Mouse (Mus musculus): Measurements from ENCODE around the gene Hmga1. TPM values are rescaled to one million over a fixed set of nuclear protein-coding genes. Genes with fewer than 3 reads are reported as not detected.

The Hmga1 gene
- polyA plus RNA-seq, 1 experiment from 2014 or later: 819 TPM

DNA sequence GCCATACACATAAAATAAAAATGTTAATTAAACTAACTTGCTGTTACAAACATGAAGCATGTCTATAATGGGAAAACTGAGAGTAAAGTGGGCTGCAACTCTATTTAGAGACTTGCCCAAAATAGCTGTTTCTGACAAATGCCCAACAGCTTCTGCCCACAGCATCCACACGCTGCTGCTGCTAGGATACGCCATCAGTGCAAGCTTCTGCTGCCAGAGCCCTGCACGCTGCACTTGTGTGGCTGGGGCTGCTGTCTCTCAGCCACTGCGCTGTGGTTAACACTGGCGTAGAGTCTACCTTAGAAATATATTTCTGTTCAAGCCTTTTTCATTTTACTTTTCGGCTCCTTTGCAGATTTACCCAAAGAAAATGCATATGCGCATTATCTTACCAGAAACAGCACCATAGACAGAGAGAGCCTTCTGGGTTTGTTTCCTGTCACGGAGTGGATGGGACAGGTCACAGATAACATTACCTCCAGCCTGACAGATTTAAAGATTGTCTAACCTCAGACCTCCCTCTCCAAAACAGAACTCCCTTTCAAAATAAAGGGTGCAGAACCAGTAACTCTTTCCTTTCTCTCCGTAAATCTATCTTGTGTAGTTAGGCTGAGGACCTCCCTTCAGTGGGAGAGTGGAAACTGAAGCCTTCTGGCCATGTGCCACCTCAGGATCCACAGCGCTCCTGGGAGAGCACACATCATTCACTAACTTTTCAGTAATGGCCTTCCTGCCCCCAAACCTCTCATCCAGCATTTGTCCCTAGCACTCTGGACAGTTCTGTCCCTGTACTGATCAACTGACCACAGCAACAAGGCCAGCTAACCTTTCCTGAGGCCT, 54.6 kb downstream of the Hmga1 start:
- Histone ChIP-seq H3K27me3 (replicated peaks; ENCODE audit: low read depth, poor library complexity, severe bottlenecking) (no peaks in the 10 kb centered on the region), H3K27ac (replicated peaks) (no peak overlapping the region), H3K9me3 (no peaks in the 10 kb centered on the region), H3K4me1 (peaks cover 27% of the 10 kb centered on the region), H3K4me3 (no peak overlapping the region), H3K36me3 (replicated peaks) (peaks cover 67% of the 10 kb centered on the region)
- DNase-seq (ENCODE audit: low spot score): no peak
- 89% methylated on average over 10 of the region's 10 CpGs for WGBS

DNA sequence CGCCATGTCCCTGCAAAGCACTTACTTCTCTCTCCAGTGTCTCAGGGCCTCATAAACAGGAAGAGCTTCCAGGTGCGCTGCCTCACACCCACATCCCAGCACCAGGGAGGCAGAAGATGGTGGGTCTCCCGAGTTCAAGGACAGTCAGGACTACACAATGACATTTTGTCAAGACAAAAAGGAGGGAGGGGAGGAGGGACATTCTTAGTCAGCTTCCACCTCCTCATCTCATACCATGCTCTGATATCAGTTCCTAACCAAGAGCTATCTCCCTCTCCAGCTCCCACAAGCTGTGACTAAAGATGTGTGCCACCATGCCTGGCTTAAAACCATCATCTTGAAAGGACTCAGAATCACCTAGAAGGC, 55.2 kb downstream of the Hmga1 start:
- no peak for DNase-seq (ENCODE audit: low spot score)
- Histone ChIP-seq H3K9me3 (peaks cover 1% of the 10 kb centered on the region; the same call in 1 of the 2 replicates), H3K27ac (replicated peaks) (no peak overlapping the region), H3K27me3 (replicated peaks; ENCODE audit: low read depth, poor library complexity, severe bottlenecking) (no peaks in the 10 kb centered on the region), H3K4me3 (no peak overlapping the region), H3K4me1 (peaks cover 27% of the 10 kb centered on the region), H3K36me3 (replicated peaks) (peaks cover 68% of the 10 kb centered on the region)
- 74% methylated on average over 3 of the region's 3 CpGs for WGBS

DNA sequence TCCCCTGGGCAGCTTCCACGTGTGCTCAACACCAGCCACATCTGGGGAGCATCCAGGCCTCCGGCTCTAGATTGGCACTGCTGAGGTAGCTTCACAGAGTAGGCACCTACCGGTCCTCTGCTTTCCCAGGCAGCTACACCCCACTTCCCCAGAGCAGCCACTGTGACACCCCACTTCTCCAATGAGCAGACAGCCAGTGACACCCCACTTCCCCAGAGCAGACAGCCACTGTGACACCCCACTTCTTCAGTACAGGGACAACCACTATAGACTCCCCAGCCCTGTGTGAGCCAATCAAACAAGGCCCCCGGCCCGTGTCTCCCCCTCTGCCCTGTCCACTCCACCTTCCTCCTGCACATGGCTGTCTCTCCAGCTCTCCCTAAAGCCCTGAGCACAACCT, 55.7 kb downstream of the Hmga1 start:
- 84% methylated on average over 5 of the region's 5 CpGs for WGBS
- H3K36me3 ChIP-seq (replicated peaks): peaks cover 73% of the 10 kb centered on the region
- no peak for DNase-seq (ENCODE audit: low spot score)

DNA sequence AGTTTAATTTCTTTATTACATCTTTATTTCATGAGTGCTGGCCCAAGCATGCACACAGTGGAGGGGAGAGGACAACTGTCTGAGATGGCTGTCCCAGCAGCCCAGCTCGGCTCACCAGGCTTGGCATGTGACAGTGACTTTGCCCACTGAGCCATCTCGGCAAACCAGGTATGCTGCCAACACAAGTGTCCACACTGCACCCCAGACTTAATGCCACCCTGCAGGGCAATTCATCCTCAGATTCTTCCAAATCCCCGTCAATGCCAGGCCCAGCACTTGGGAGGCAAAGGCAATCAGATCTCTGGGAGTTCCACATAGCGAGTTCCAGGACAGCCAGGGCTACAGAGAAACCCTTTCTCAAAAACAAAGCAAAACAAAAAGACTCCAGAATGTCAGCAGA, 56.7 kb downstream of the Hmga1 start:
- Histone ChIP-seq H3K27me3 (replicated peaks; ENCODE audit: low read depth, poor library complexity, severe bottlenecking) (no peaks in the 10 kb centered on the region), H3K9me3 (peaks cover 16% of the 10 kb centered on the region), H3K27ac (replicated peaks) (no peak overlapping the region), H3K4me1 (peaks cover 27% of the 10 kb centered on the region), H3K36me3 (replicated peaks) (peaks cover 75% of the 10 kb centered on the region), H3K4me3 (no peak overlapping the region)
- WGBS: 86% methylated on average over 4 of the region's 4 CpGs
- no peak for DNase-seq (ENCODE audit: low spot score)

More for the DNA sequence above, 55.7 kb downstream of the Hmga1 start:
- peaks cover 27% of the 10 kb centered on the region for H3K4me1 ChIP-seq
- no peak overlapping the region for H3K27ac ChIP-seq (replicated peaks)
- H3K4me3 ChIP-seq: no peak overlapping the region
- no peaks in the 10 kb centered on the region for H3K27me3 ChIP-seq (replicated peaks; ENCODE audit: low read depth, poor library complexity, severe bottlenecking)
- H3K9me3 ChIP-seq: peaks cover 6% of the 10 kb centered on the region; the same call in 1 of the 2 replicates

Other genes with a start within 250 kb of the Hmga1 start
- gene Grm4, start 35.1 kb upstream of the Hmga1 start, polyA plus RNA-seq (2016; fragmentation: Nextera tagmentation; extraction: Ambion mirVana): 0.96 and 1.3 TPM in 2 replicates
- gene AI413582, start 9.3 kb downstream of the Hmga1 start, polyA plus RNA-seq (2016; fragmentation: Nextera tagmentation; extraction: Ambion mirVana): 12.1 and 15.9 TPM in 2 replicates
- 85.5 and 87.8 TPM in 2 replicates for gene Nudt3, start 67.0 kb downstream of the Hmga1 start, polyA plus RNA-seq (2016; fragmentation: Nextera tagmentation; extraction: Ambion mirVana)
- not detected in 2 replicates for gene RPS10-NUDT3, start 78.7 kb downstream of the Hmga1 start, polyA plus RNA-seq (2016; fragmentation: Nextera tagmentation; extraction: Ambion mirVana)
- 906 and 913 TPM in 2 replicates for gene Rps10, start 80.2 kb downstream of the Hmga1 start, polyA plus RNA-seq (2016; fragmentation: Nextera tagmentation; extraction: Ambion mirVana)
- 5.2 and 6.9 TPM in 2 replicates for gene Pacsin1, start 99.0 kb downstream of the Hmga1 start, polyA plus RNA-seq (2016; fragmentation: Nextera tagmentation; extraction: Ambion mirVana)
- 0.15 and 0.43 TPM in 2 replicates for gene Spdef, start 172.5 kb downstream of the Hmga1 start, polyA plus RNA-seq (2016; fragmentation: Nextera tagmentation; extraction: Ambion mirVana)

Data from embryonic facial prominence, embryonic 10.5 days (tissue).